Mouse (Mus musculus) retina, adult 2 months (tissue): Measurements from ENCODE around the gene Tmem221.
A peak's percentile ranks its signal among the peaks of the same experiment; 100 is the strongest.

Experiments used
- DNase-seq: peaks from one replicate; pipeline ENCODE4 v3.0.0-alpha.2; 2012; ENCODE audit warnings: low read depth, low spot score

Tmem221 gene

GRCm38 (mm10) chr8:71509316-71509715 lies 49.4 kb downstream of the Tmem221 start:
- DNase-seq = no peak

- DNase-seq = peak; percentile 45
Measured at GRCm38 (mm10) chr8:71507589-71508104, 51.0 kb downstream of the Tmem221 start.

GRCm38 (mm10) chr8:71505979-71506378 lies 52.7 kb downstream of the Tmem221 start:
- DNase-seq = no peak

GRCm38 (mm10) chr8:71505326-71505725 lies 53.3 kb downstream of the Tmem221 start:
- no peak for DNase-seq

- DNase-seq = no peak
Measured at GRCm38 (mm10) chr8:71504349-71504748, 54.3 kb downstream of the Tmem221 start.
